Mouse (Mus musculus) G1E (cell line): Measurements from ENCODE around the gene Tspan10. TPM values are rescaled to one million over a fixed set of nuclear protein-coding genes. Genes with fewer than 3 reads are reported as not detected.

ENCODE experiments used
- ATAC-seq: 2 replicates; pipeline ENCODE4 v1.8.0; 2016; ENCODE audit warnings: mild to moderate bottlenecking; ENCODE audit not compliant: insufficient number of reproducible peaks, poor library complexity, low FRiP score, severe bottlenecking; ENCODE audit errors: extremely low read depth
- DNase-seq: peaks from one replicate; pipeline ENCODE4 v3.0.0; 2012; ENCODE audit warnings: low spot score
- H3K27me3 ChIP-seq: 2 replicates; pipeline ENCODE4 v1.6.1; 2012; ENCODE audit warnings: mild to moderate bottlenecking, low read length, inconsistent platforms; ENCODE audit not compliant: insufficient read depth
- H3K36me3 ChIP-seq: replicated peaks from 2 replicates; pipeline ENCODE3; 2012; ENCODE audit warnings: mild to moderate bottlenecking, inconsistent platforms
- H3K4me1 ChIP-seq: 2 replicates; pipeline ENCODE4 v1.6.1; 2012; ENCODE audit warnings: low read depth, low read length, inconsistent platforms, mixed read lengths; ENCODE audit not compliant: insufficient read depth
- H3K4me3 ChIP-seq: 2 replicates; pipeline ENCODE4 v1.5.1; 2012; ENCODE audit warnings: low read depth, mild to moderate bottlenecking, inconsistent platforms, low read length, moderate library complexity, mixed read lengths
- H3K9me3 ChIP-seq: replicated peaks from 2 replicates; pipeline ENCODE4 v1.6.1; 2012; ENCODE audit warnings: inconsistent platforms
- CTCF ChIP-seq: IDR thresholded peaks from 2 replicates; pipeline ENCODE4 v1.5.1; 2012; ENCODE audit warnings: low read depth, low read length, inconsistent platforms, mixed read lengths
- GATA1 ChIP-seq: IDR thresholded peaks from 2 replicates; pipeline ENCODE4 v1.6.1; 2012; ENCODE audit warnings: borderline replicate concordance, low read length, inconsistent platforms, mixed read lengths
- GATA2 ChIP-seq: IDR thresholded peaks from 2 replicates; pipeline ENCODE4 v1.6.1; 2012; ENCODE audit warnings: low read depth, low read length, inconsistent platforms, borderline replicate concordance
- POLR2AphosphoS5 ChIP-seq: IDR thresholded peaks from 2 replicates; pipeline ENCODE4 v1.6.1; 2012; ENCODE audit warnings: low read depth, low read length, inconsistent platforms; ENCODE audit not compliant: insufficient replicate concordance
- TAL1 ChIP-seq: conservative IDR thresholded peaks from 2 replicates; pipeline ENCODE4 v1.6.1; 2012; ENCODE audit warnings: low read depth, low read length, inconsistent platforms, mixed read lengths
- polyA plus RNA-seq: library from polyadenylated mRNA; stranded (reverse); fragments of >175 nt; gene quantifications from 2 replicates; pipeline ENCODE4 v1.2.3, GENCODE M21; 2012
- total RNA-seq, 2 experiments: library from RNA; stranded (forward) in 1 of 2; stranded (reverse) in 1 of 2; fragments of 200-1000 nt in 1 of 2; fragments of >200 nt in 1 of 2; fragmentation: Nextera tagmentation in 1 of 2; gene quantifications; 2 replicates each; pipeline ENCODE4 v1.2.3; 2014 to 2017

Tspan10 gene
- total and polyA plus RNA-seq, 3 experiments: 0.68 TPM; not detected in 2

DNA sequence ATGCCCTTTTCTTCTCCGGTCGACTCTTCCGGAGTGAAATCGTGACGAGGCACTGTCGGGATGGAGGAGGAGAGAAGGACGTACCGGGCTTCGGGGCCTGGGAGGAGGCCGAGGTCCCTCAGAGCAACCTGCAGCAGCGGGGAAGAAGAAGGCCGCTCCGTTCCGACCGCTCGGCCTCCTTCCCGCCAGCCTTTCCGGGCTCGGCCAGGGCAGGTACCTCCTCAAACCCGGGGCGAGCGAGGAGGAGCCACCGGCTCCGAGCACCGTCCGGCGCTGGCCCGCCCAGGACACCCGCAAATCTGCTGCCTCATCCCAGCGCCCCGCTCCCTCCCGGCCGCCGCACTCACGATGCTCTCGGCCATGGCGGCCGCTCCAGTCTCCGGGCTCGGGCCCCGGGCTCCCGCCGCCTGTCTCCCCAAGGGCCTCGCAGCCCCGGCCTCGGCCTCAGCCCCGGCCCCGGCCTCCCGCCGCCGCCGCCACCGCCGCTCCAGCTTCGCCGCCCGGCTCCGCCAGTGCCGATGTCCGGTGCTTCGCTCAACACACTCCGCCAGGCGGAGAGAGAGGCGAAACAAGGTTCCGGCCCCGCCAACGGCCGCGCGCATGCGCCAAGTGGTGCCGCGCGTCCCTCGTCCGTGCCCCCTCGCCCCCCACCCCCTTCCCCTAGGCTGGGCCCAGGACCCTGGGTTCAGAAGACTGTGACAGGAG lies 5.1 kb upstream of the Tspan10 start, which contains the start of gene Nploc4:
Gene Nploc4, minus strand, starts transcription at position 557 of the 705 bp plus-strand sequence.
- ATAC-seq (peak; percentile 54), DNase-seq (peak; percentile 83)
- Histone ChIP-seq H3K27me3 (no peaks in the 10 kb centered on the region; the same call in 1 of the 2 replicates), H3K4me1 (peaks cover 17% of the 10 kb centered on the region), H3K9me3 (no peaks in the 10 kb centered on the region), H3K36me3 (peaks cover 35% of the 10 kb centered on the region), H3K4me3 (peak within 1 kb of the TSS; percentile 96)
- TF ChIP-seq GATA1: no peak

DNA sequence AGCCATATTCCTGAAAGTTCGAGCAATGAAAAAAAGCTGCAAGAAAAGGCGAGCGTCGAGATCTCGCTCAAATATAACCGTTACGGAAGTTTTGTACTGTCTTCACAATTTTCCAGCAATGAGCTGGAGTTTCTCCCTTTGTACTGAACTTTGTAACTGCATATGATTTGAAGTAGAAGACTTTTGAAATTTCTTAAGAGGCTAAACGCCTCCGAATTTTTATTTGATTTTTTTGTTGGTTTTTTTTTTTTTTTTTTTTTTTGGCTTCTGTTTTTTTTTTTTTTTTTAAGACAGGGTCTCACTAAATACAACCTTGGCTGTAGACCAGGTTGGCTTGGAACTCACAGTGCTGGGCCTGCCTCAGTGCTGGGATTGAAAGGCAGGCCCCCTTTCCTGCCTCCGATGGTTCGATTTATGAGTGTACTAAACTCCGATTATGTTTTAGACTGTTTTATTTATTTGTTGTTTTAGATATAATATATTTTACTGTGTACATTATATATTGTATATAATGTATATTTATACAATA lies 4.5 kb upstream of the Tspan10 start:
- DNase-seq: no peak
- no peak for ATAC-seq
- H3K9me3 ChIP-seq: no peaks in the 10 kb centered on the region
- no peak for TF ChIP-seq GATA2
- no peak for TF ChIP-seq GATA1
- no peak for TF ChIP-seq TAL1
- TF ChIP-seq CTCF: no peak
- no peak for TF ChIP-seq POLR2AphosphoS5
- no peaks in the 10 kb centered on the region; the same call in 1 of the 2 replicates for H3K27me3 ChIP-seq
- H3K4me1 ChIP-seq: peaks cover 17% of the 10 kb centered on the region
- H3K4me3 ChIP-seq: peak overlapping the region; percentile 96
- H3K36me3 ChIP-seq: peaks cover 29% of the 10 kb centered on the region

DNA sequence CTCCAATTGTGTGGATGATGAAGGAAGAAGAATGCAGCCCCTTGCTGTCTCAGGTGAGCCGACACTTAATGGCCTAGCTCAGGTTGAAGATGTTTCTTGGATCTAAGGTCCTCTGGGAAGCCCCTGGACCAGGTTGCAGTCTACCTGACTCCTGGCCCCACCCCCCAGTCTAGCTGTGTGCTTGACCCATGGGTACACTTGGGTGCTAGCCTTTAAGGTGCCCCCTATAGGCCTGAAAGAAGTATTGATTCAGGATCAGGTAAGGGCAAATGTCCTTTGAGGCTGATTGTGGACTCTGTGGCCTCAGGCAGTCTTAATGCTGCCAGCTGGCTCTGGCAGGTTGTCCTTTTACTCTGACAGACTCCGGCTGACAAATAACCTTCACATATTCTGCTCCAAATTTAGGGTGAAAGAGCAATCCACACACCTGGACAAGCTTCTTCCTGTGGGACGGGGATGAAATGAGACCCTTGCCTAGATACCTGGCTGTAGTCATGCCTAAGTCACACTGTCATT lies 379 bp downstream of the Tspan10 start:
- no peak for ATAC-seq
- TF ChIP-seq GATA1 (no peak), POLR2AphosphoS5 (no peak), CTCF (no peak), TAL1 (no peak), GATA2 (no peak)

DNA sequence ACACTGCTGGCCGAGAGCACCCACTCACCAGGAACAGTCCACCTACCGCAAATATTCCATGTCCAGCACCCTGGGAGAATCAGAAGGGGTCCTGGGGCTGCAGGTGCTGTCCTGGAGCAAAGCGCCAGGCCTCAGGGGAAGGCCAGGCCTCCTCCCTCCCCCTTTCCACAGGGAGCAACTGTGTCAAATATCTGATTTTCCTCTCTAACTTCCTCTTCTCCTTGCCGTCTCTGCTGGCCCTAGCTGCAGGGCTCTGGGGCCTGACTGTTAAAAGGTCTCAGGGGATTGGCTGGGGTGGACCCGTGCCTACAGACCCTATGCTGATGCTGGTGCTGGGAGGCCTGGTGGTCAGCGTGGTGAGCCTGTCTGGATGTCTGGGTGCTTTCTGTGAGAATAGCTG lies 1.7 kb downstream of the Tspan10 start:
- no peak for DNase-seq
- no peak overlapping the region for H3K4me3 ChIP-seq
- H3K4me1 ChIP-seq: peaks cover 19% of the 10 kb centered on the region
- peaks cover 29% of the 10 kb centered on the region for H3K27me3 ChIP-seq
- TF ChIP-seq CTCF: no peak
- no peak for TF ChIP-seq GATA1
- TF ChIP-seq POLR2AphosphoS5: no peak
- TF ChIP-seq GATA2: no peak
- TF ChIP-seq TAL1: no peak
- no peaks in the 10 kb centered on the region for H3K9me3 ChIP-seq
- H3K36me3 ChIP-seq: peaks cover 3% of the 10 kb centered on the region
- ATAC-seq: no peak

More for the DNA sequence above, 379 bp downstream of the Tspan10 start:
- no peaks in the 10 kb centered on the region for H3K36me3 ChIP-seq
- H3K4me3 ChIP-seq: no peak overlapping the region
- H3K9me3 ChIP-seq: no peaks in the 10 kb centered on the region
- peaks cover 19% of the 10 kb centered on the region for H3K4me1 ChIP-seq
- H3K27me3 ChIP-seq: peaks cover 26% of the 10 kb centered on the region
- DNase-seq: no peak

DNA sequence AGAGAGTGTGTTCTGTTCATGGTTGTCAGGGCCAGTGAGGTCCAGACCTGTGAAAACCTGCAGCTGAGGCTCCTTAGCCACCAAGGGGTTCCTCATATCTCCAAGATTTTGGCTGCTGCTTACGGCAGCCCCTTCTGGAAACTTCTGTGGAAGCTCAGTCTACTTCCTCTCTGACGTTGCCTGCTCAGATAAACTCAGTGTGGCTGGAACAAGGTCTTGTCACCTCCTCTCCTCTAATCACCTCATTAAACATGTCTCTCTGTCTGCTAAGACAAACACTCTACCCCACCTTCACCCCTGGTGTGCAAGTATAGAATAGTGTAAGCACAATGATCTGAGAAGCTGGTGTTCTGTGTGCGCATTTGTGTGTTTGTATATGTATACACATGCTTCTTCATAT lies 3.0 kb downstream of the Tspan10 start:
- Histone ChIP-seq H3K36me3 (peaks cover 5% of the 10 kb centered on the region), H3K27me3 (peaks cover 30% of the 10 kb centered on the region), H3K4me3 (no peak overlapping the region), H3K9me3 (no peaks in the 10 kb centered on the region), H3K4me1 (peaks cover 19% of the 10 kb centered on the region)
- DNase-seq (no peak), ATAC-seq (no peak)
- TF ChIP-seq TAL1 (no peak), GATA1 (no peak), CTCF (no peak), GATA2 (no peak), POLR2AphosphoS5 (no peak)

DNA sequence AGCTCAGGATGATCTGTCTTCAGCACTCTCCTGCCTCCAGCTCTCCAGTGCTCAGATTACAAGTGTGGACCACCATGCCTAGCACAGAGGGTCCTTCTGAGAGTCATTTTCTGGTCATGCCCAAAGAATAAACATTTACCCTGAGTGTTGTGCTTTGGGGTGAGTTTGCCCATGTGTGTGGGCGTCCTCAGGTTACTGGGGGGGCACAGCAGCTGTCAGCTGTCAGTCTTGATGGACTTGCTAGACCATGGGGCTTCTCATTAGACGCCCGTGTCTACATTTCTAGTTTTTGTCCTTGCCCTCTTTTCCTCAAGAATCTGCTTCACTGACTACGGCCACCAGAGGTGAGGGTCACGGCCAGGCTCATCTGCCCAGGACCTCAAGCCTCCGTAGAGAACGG lies 4.7 kb downstream of the Tspan10 start:
- Histone ChIP-seq H3K4me3 (no peak overlapping the region), H3K36me3 (peaks cover 10% of the 10 kb centered on the region), H3K4me1 (peaks cover 25% of the 10 kb centered on the region), H3K27me3 (peaks cover 34% of the 10 kb centered on the region), H3K9me3 (no peaks in the 10 kb centered on the region)
- ATAC-seq: no peak
- DNase-seq: no peak
- no peak for TF ChIP-seq POLR2AphosphoS5
- TF ChIP-seq GATA2: no peak
- no peak for TF ChIP-seq TAL1
- TF ChIP-seq GATA1: no peak
- TF ChIP-seq CTCF: no peak

GRCm38 (mm10) chr11:120452246-120452645 lies 9.8 kb downstream of the Tspan10 start:
- H3K9me3 ChIP-seq: no peaks in the 10 kb centered on the region
- DNase-seq (no peak), ATAC-seq (no peak)
- no peak overlapping the region for H3K4me3 ChIP-seq
- H3K4me1 ChIP-seq: peaks cover 17% of the 10 kb centered on the region
- peaks cover 47% of the 10 kb centered on the region for H3K36me3 ChIP-seq
- H3K27me3 ChIP-seq: peaks cover 11% of the 10 kb centered on the region
- TF ChIP-seq TAL1 (no peak), CTCF (no peak), GATA2 (no peak), GATA1 (no peak), POLR2AphosphoS5 (no peak)
